24 mouse cellular contexts compared by ENCODE assay signal in genomic region chr4:4828131-4828530, GRCm38 (mm10). TPM values are rescaled to one million over a fixed set of nuclear protein-coding genes. Genes with fewer than 3 reads are reported as not detected.
DNase-seq lines count a peak whose midpoint lies in the region; ATAC-seq lines count a peak whose summit lies in the region.
"Had no signal": no experiment of that assay in that cellular context is flagged by ENCODE, and none has a peak within 500 bp of the region (broad histone marks: within the 10 kb centered on the region; RNA-seq: fewer than 3 reads in every experiment).

No protein-coding gene starts in this region.

- no peaks in the 10 kb centered on the region for H3K9me3 ChIP-seq in kidney, embryonic 16.5 days (ENCODE audit: low read length)
- no peaks in the 10 kb centered on the region for H3K9me3 ChIP-seq in midbrain, embryonic 15.5 days
- no peaks in the 10 kb centered on the region for H3K9me3 ChIP-seq in midbrain, embryonic 11.5 days (ENCODE audit: control insufficient read depth, low read length)
- no peaks in the 10 kb centered on the region for H3K9me3 ChIP-seq in neural tube, embryonic 15.5 days (replicated peaks)
- H3K9me3 ChIP-seq: embryonic facial prominence, embryonic 13.5 days; embryonic facial prominence, embryonic 15.5 days; forebrain, embryonic 10.5 days; forebrain, embryonic 12.5 days had no signal

- no peak overlapping the region for H3K4me2 ChIP-seq in kidney, embryonic 16.5 days (replicated peaks; ENCODE audit: low read depth, low read length)
- H3K4me2 ChIP-seq in midbrain, embryonic 15.5 days = no peak overlapping the region
- no peak overlapping the region for H3K4me2 ChIP-seq in midbrain, embryonic 11.5 days
- no peak overlapping the region for H3K4me2 ChIP-seq in neural tube, embryonic 15.5 days
- H3K4me2 ChIP-seq: embryonic facial prominence, embryonic 13.5 days; embryonic facial prominence, embryonic 15.5 days; forebrain, embryonic 12.5 days had no signal

- no peaks in the 10 kb centered on the region for H3K36me3 ChIP-seq in kidney, embryonic 16.5 days (ENCODE audit: insufficient read depth, low read length)
- no peaks in the 10 kb centered on the region for H3K36me3 ChIP-seq in midbrain, embryonic 15.5 days (replicated peaks)
- no peaks in the 10 kb centered on the region for H3K36me3 ChIP-seq in midbrain, embryonic 11.5 days (ENCODE audit: control insufficient read depth, insufficient read depth, low read length)
- H3K36me3 ChIP-seq in neural tube, embryonic 15.5 days = no peaks in the 10 kb centered on the region
- H3K36me3 ChIP-seq: embryonic facial prominence, embryonic 13.5 days; embryonic facial prominence, embryonic 15.5 days; forebrain, embryonic 10.5 days; forebrain, embryonic 12.5 days had no signal

- WGBS in kidney, embryonic 16.5 days = 29% methylated on average over 2 of the region's 2 CpGs
- WGBS in midbrain, embryonic 15.5 days = 48% methylated on average over 2 of the region's 2 CpGs
- 51% methylated on average over 2 of the region's 2 CpGs for WGBS in midbrain, embryonic 11.5 days
- 28% methylated on average over 2 of the region's 2 CpGs for WGBS in neural tube, embryonic 15.5 days

- DNase-seq in kidney, postnatal 4 days = no peak
- DNase-seq in midbrain, embryonic 11.5 days (ENCODE audit: low spot score, missing footprints) = no peak
- no peak for DNase-seq in neural tube, embryonic 10.5 days (ENCODE audit: extremely low spot score, low spot score)
- no peak for DNase-seq in c-Kit-positive CD71-positive TER-119-positive erythroid progenitor cells, embryonic 14.5 days (ENCODE audit: low spot score)
- DNase-seq: adrenal gland, adult 2 months; adrenal gland, postnatal 10 days; adrenal gland, postnatal 25 days; cerebellum, adult 11 months; cerebellum, adult 18-20 months; cerebellum, adult 8-10 months; cerebellum, adult 9-11 months; cerebellum, postnatal 14 days; cerebellum, postnatal 36 days; embryo, embryonic 11 days had no signal

- ATAC-seq in kidney, embryonic 16.5 days (ENCODE audit: low FRiP score, low TSS enrichment) = peak; percentile 61; the same call in 1 of the 2 replicates
- 0 out of 2 replicates have a peak, but pooled peaks have one; percentile 58 for ATAC-seq in midbrain, embryonic 15.5 days (replicated peaks)
- ATAC-seq in midbrain, embryonic 11.5 days (ENCODE audit: low FRiP score) = no peak
- peak; percentile 35; the same call in 1 of the 2 replicates for ATAC-seq in neural tube, embryonic 15.5 days (ENCODE audit: low FRiP score)
- ATAC-seq: forebrain, embryonic 14.5 days; forebrain, embryonic 16.5 days had no signal

- no peaks in the 10 kb centered on the region for H3K4me1 ChIP-seq in kidney, embryonic 16.5 days (ENCODE audit: insufficient read depth, low read length)
- no peaks in the 10 kb centered on the region for H3K4me1 ChIP-seq in midbrain, embryonic 15.5 days
- H3K4me1 ChIP-seq in midbrain, embryonic 11.5 days (ENCODE audit: control insufficient read depth, insufficient read depth, low read length) = no peaks in the 10 kb centered on the region
- no peaks in the 10 kb centered on the region for H3K4me1 ChIP-seq in neural tube, embryonic 15.5 days
- H3K4me1 ChIP-seq: embryonic facial prominence, embryonic 13.5 days; embryonic facial prominence, embryonic 15.5 days; forebrain, embryonic 10.5 days; forebrain, embryonic 12.5 days had no signal

- H3K4me3 ChIP-seq in kidney, embryonic 16.5 days (ENCODE audit: low read length) = no peak overlapping the region
- H3K4me3 ChIP-seq in midbrain, embryonic 15.5 days = no peak overlapping the region
- no peak overlapping the region for H3K4me3 ChIP-seq in midbrain, embryonic 11.5 days (ENCODE audit: low read depth, low read length)
- H3K4me3 ChIP-seq in neural tube, embryonic 15.5 days (replicated peaks) = no peak overlapping the region
- H3K4me3 ChIP-seq: embryonic facial prominence, embryonic 13.5 days; embryonic facial prominence, embryonic 15.5 days; erythroblast, embryonic 14.5 days; forebrain, embryonic 10.5 days; forebrain, embryonic 12.5 days had no signal

- H3K27ac ChIP-seq in kidney, embryonic 16.5 days (ENCODE audit: low read length) = no peak overlapping the region
- no peak overlapping the region for H3K27ac ChIP-seq in midbrain, embryonic 15.5 days
- no peak overlapping the region for H3K27ac ChIP-seq in midbrain, embryonic 11.5 days (ENCODE audit: low read depth, low read length)
- no peak overlapping the region for H3K27ac ChIP-seq in neural tube, embryonic 15.5 days (replicated peaks)
- H3K27ac ChIP-seq: embryonic facial prominence, embryonic 13.5 days; embryonic facial prominence, embryonic 15.5 days; forebrain, embryonic 10.5 days; forebrain, embryonic 12.5 days had no signal

- H3K27me3 ChIP-seq in kidney, embryonic 16.5 days (ENCODE audit: insufficient read depth, low read length) = no peaks in the 10 kb centered on the region
- no peaks in the 10 kb centered on the region for H3K27me3 ChIP-seq in midbrain, embryonic 15.5 days (replicated peaks)
- H3K27me3 ChIP-seq in midbrain, embryonic 11.5 days (ENCODE audit: control insufficient read depth, insufficient read depth, low read length) = no peaks in the 10 kb centered on the region
- H3K27me3 ChIP-seq in neural tube, embryonic 15.5 days (replicated peaks) = no peaks in the 10 kb centered on the region
- H3K27me3 ChIP-seq: embryonic facial prominence, embryonic 13.5 days; embryonic facial prominence, embryonic 15.5 days; forebrain, embryonic 12.5 days had no signal

- no peak overlapping the region for H3K9ac ChIP-seq in kidney, embryonic 16.5 days (replicated peaks; ENCODE audit: low read length)
- no peak overlapping the region for H3K9ac ChIP-seq in midbrain, embryonic 15.5 days
- no peak overlapping the region for H3K9ac ChIP-seq in midbrain, embryonic 11.5 days (ENCODE audit: low read length)
- no peak overlapping the region for H3K9ac ChIP-seq in neural tube, embryonic 15.5 days (replicated peaks)
- H3K9ac ChIP-seq: embryonic facial prominence, embryonic 13.5 days; embryonic facial prominence, embryonic 15.5 days; forebrain, embryonic 12.5 days had no signal

RNA-seq across cellular contexts. Expression of gene Impad1, which starts 35.0 kb away (rescaled TPM):
- polyA plus RNA-seq in kidney, embryonic 16.5 days (2015; fragmentation: Nextera tagmentation; extraction: Ambion mirVana) = 33.5 and 36.3 TPM in 2 replicates
- 39.7 and 40.8 TPM in 2 replicates for polyA plus RNA-seq in midbrain, embryonic 15.5 days (2015; fragmentation: Nextera tagmentation; extraction: Ambion mirVana)
- 48.2 and 49.1 TPM in 2 replicates for polyA plus RNA-seq in midbrain, embryonic 11.5 days (2014; fragmentation: Nextera tagmentation; extraction: Ambion mirVana)
- polyA plus RNA-seq in neural tube, embryonic 15.5 days (2015; fragmentation: Nextera tagmentation; extraction: Ambion mirVana) = 37.8 and 39.5 TPM in 2 replicates
